Mouse (Mus musculus) fibroblast of lung, adult 2 months (primary cell): ENCODE measurements around the gene Snx32.
"Not testable (repeated sequence)": the region's sequence is repeated elsewhere in the genome, so short reads cannot be mapped to it uniquely, and the experiment has no call there.

Experiments
- DNase-seq: peaks from one replicate; pipeline ENCODE4 v3.0.0-alpha.2; 2011; ENCODE audit warnings: low read depth

The Snx32 gene

GRCm38 (mm10) chr19:5512091-5513004 lies 2.0 kb upstream of the Snx32 start:
- no peak for DNase-seq

- DNase-seq = no peak
Measured at GRCm38 (mm10) chr19:5511074-5511632, 815 bp upstream of the Snx32 start.

DNA sequence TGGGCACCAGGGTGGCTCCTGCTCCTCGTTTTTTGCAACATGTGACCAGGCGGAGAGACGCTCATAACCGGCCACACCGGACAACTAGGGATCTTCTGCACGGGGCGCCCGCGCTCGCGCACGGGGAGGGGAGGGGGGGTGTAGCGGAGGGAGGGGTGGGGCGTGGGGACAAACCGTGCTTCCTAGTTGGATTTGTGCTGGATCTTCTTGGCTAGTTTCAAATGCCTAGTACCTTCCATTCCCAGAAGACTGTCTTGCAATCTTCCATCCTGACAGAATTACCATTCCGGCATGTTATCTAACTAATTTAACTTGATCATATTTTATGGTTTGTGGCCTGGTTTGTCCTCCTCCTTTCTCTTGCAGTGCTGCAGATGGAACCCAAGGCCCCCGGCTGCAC lies 6.7 kb downstream of the Snx32 start, which contains the start of gene 1700020D05Rik:
1700020D05Rik (minus strand) TSS at position 101 of the 400 bp plus-strand sequence.
- no peak for DNase-seq

DNA sequence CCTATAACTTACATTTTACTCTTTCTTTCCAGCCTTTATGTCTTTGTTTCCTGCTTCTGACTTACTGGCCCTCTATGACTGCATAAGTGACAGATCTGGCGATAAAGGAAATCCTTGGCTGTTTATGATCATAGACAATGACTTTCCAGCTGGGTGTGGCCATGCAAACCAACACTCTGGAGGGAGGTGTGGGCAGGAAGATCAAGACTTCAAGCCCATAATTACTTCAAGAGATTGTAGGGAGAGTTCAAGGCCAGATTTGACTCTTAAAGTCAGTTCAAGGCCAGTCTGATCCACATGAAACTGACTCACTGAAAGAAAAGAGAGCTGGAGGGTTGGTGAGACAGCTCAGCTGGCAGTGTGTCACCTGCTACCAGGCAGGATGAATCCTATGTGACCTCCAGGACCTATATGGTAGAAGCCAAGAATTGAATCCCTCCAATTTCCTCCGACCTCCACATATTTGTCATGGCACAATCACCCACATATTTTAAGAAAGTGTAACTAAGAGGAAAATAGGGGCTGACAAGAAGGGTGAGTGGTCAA lies 9.9 kb downstream of the Snx32 start:
- DNase-seq = no peak

- DNase-seq = no peak
Measured at GRCm38 (mm10) chr19:5496052-5496370, 14.3 kb downstream of the Snx32 start.

DNA sequence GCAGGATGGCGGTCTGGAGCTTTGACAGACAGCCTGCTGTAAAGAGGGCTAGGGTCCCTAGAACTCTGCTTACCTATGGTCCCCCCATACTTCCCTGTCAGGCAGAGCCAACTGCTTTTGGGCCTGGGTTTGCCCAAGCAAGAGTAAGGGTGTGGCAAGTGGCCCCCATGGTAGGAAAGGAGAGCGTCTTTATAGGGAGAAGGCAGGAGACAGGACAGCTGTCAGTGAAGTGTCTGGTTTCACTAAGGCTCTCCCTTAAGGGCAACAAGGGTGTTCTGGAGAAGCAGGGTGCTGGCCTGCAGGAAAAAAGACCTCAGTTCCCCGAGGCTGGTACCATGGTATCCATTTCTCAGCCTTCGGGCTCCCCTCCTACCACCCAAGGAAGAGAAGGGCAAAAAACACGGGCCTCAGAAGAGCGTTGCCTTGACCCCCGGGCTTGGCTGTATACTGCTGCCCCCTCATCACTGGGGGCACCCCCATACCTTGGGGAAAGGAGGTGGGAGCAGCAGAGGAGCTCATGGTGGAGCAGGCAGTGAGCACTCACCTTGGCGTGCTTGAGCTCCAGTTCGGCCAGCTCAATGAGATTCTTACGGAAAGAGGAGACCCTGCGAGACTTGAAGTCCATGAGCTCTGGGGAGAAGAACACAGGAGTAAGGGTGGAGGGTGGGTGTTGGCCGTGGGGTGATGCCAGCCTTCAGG lies 14.8 kb downstream of the Snx32 start:
- DNase-seq = no peak

DNA sequence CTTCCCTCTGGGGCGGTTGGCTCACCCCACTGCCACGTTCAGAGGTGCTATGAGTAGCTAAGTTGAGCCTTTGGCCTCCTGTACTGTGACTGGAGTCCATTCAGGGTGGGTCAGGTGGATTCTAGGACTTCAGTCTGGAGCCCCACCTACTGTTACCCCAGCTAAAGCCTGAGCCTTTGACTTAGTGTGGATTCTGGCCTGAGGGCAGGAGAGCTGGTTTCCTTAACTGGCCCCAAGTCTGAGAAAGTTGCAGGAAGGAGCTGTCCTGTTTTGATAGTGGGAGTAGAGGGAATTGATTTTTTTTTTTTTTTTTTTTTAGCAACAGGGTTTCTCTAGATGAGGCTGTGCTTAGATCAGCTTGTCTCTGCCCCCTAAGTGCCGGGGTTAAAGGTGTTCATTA lies 16.0 kb downstream of the Snx32 start:
- no peak for DNase-seq

- not testable (repeated sequence) for DNase-seq
Measured at GRCm38 (mm10) chr19:5493301-5493721, 17.0 kb downstream of the Snx32 start.

GRCm38 (mm10) chr19:5492641-5493040 lies 17.7 kb downstream of the Snx32 start:
- DNase-seq = no peak

- no peak for DNase-seq
Measured at GRCm38 (mm10) chr19:5490898-5491708, 19.2 kb downstream of the Snx32 start.

GRCm38 (mm10) chr19:5490313-5490897 lies 19.9 kb downstream of the Snx32 start, which contains the start of gene Cfl1:
Gene Cfl1 (plus strand): TSS chr19:5490455.
- peak; percentile 80 for DNase-seq

- not testable (repeated sequence) for DNase-seq
Measured at GRCm38 (mm10) chr19:5489721-5490120, 20.6 kb downstream of the Snx32 start.

- peak; percentile 81 for DNase-seq
Measured at GRCm38 (mm10) chr19:5488878-5489571, 21.3 kb downstream of the Snx32 start.

DNA sequence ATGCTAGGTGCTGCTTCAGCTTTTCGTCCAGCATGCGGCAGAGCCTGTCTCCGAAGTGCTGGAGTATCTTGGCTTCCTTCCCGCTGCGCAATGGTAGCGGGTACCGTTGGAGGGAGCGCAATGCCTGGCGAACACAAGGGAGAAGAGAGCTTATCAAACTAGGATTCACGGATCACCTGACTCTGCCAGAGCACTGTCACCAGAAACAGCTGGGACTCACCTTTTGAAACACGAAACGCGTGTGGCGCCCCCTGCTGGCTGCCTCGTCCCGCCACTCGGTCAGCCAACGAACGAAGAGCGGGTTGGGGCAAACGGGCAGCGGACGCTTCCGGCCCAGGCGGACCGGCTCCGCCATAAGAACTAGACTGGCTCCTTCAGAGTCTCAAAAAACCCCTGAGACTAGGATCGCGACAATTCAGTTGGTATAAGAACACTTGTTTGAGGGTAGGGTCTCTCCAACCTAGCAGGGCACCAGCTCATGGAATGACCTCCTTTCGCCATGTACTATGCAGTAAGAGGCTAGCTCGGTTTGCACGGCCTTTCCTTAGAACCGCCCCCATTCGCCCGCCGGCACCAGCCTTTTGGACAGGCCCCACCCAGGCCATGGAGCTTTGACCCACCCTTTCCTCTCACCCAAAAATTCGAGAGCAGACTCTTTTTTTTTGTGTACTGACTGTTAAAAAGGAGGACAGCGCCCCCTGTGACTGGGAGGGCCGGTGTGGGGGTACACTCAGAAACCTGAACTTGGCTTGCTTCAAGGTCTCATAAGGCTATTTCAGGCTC lies 22.4 kb downstream of the Snx32 start, which contains the start of gene Mus81:
Mus81 (minus strand) TSS at position 635 of the 783 bp plus-strand sequence.
- DNase-seq = peak; percentile 91

DNA sequence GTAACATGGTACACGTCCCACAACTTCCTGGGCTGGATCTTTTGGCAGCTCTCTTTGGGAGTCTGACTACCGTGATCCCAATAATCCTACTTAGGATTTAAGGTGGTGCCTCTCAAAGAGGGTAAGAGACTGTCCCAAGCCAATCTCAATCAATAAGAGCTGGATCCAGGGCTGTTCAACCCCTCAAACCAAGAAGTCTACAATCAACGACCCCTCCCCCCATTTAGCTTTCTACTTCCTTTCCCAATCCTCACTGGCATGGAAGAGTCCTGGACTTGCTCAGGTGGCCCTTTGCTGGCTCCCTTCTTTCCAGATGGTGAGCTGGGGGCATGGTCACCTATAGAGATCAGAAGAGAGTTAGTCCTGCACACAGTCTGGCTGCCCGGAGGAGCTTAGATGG lies 23.6 kb downstream of the Snx32 start:
- no peak for DNase-seq

DNA sequence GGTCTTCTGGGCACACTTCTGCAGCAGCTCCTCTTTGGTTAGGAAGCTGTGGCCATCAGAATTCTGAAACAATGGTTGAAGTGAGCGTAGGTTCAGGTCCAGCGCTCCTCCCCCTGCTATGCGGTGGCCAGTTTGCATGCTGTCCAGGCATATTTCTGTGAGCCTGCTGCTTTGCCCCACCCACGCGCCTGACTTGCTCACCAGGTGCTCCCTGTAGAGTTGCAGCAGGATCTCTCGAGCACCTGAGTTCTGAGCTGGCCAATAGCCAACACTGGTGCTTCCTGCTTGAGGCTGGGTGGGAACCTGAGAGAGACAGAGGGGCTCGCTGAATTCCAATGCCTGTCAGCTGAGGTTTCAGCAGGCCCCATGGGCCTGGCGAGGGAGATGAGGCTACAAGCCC lies 24.1 kb downstream of the Snx32 start:
- no peak for DNase-seq

GRCm38 (mm10) chr19:5485821-5486220 lies 24.5 kb downstream of the Snx32 start:
- DNase-seq = no peak

GRCm38 (mm10) chr19:5485371-5485770 lies 25.0 kb downstream of the Snx32 start:
- no peak for DNase-seq

DNA sequence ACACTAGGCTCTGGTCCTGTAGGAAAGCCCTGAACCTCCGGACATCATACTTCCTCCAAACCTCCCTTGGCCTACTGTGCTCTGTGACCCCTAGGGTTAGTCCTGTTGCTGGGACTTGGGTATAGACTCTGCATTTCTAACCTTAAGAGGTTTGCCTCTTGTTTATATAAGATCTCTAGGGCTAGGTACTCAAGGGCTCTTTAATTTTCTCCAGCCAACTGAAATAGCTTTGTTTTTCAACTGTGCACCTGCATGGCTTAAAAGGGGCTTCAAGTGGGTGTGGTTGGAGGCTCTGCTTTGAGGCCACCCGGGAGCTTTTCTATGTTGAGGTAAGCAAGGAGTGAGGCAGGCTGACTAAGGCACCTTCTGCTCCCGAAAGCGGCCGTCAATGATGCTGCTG lies 25.8 kb downstream of the Snx32 start:
- no peak for DNase-seq
